Comparison of ENCODE assay signal across 8 mouse cellular contexts in the genomic region with DNA sequence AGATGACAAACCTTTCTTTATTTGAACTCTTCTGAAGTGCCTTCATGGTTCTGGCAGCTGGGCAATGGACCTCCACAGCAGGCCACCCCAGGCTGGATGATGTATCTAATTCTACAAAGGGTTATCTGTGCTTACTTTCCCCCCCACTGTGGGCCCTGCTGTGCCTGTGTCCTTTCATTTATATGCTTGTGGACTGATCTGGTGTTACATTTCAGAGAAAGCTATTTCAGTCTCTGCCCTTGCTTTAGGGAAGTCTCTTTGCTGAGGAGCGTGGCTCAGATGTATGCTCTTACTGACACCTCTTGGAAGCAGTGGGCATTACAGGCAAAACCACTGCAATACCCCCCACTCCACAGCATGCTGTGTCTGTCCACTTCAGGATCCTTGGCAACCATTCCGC. TPM values are rescaled to one million over a fixed set of nuclear protein-coding genes. Genes with fewer than 3 reads are reported as not detected.
DNase-seq lines count a peak whose midpoint lies in the region; ATAC-seq and TF ChIP-seq lines count a peak whose summit lies in the region.

No protein-coding gene starts in this region.

- 0 out of 2 replicates have a peak, but pooled peaks cover 3% of the 10 kb centered on the region for H3K9me3 ChIP-seq in intestine, embryonic 14.5 days (ENCODE audit: control insufficient read depth, low read length)
- no peaks in the 10 kb centered on the region for H3K9me3 ChIP-seq in lung, embryonic 14.5 days (ENCODE audit: low read depth, low read length)

- no peak overlapping the region for H3K4me2 ChIP-seq in intestine, embryonic 14.5 days (ENCODE audit: low read length)
- H3K4me2 ChIP-seq in lung, embryonic 14.5 days = no peak overlapping the region

- intact Hi-C loops in left cerebral cortex, postnatal 14 days (cut with DNase I) = no loop called here
- intact Hi-C loops in left cerebral cortex, postnatal 36 days (cut with DNase I) = no loop called here
- intact Hi-C loops in gastrocnemius, adult 2 months (cut with DNase I) = loop anchor here (5.0 kb wide), 3 partner anchors 118 to 228 kb away; partner anchors contain the start of gene Snapc2

- peak; percentile 87 for TF ChIP-seq CTCF in gastrocnemius, adult 2 months (IDR thresholded peaks at IDR 0.05)
- peak; percentile 61 for TF ChIP-seq CTCF in lung, embryonic 14.5 days (IDR thresholded peaks at IDR 0.05; ENCODE audit: low read depth)

- WGBS in intestine, embryonic 14.5 days = 49% methylated on average over 2 of the region's 2 CpGs
- 22% methylated on average over 2 of the region's 2 CpGs for WGBS in lung, embryonic 14.5 days

- H3K4me3 ChIP-seq in gastrocnemius, adult 2 months = peak overlapping the region; percentile 58
- H3K4me3 ChIP-seq in intestine, embryonic 14.5 days (ENCODE audit: low read depth, low read length) = no peak overlapping the region
- H3K4me3 ChIP-seq in lung, embryonic 14.5 days (ENCODE audit: low read depth, low read length) = no peak overlapping the region

- H3K27ac ChIP-seq in gastrocnemius, adult 2 months = peak overlapping the region; percentile 89
- H3K27ac ChIP-seq in intestine, embryonic 14.5 days (ENCODE audit: low read depth) = no peak overlapping the region
- no peak overlapping the region for H3K27ac ChIP-seq in lung, embryonic 14.5 days (ENCODE audit: low read depth)

- DNase-seq in left cerebral cortex, postnatal 14 days (ENCODE audit: low spot score in 2 of 2) = peak; percentile 51 to 75
- no peak for DNase-seq in left cerebral cortex, postnatal 36 days (ENCODE audit: low spot score in 2 of 2)
- DNase-seq in WW6 (ENCODE audit: low read depth, low spot score) = peak; percentile 71
- peak; percentile 74 for DNase-seq in gastrocnemius, adult 2 months
- peak; percentile 55 for DNase-seq in intestine, embryonic 14.5 days (ENCODE audit: low spot score)
- peak; percentile 50 for DNase-seq in lung, embryonic 14.5 days
- DNase-seq in spleen, adult 18-20 months = peak; percentile 11 to 53
- no peak for DNase-seq in ovary, postnatal 10 days (ENCODE audit: low spot score)

- H3K27me3 ChIP-seq in intestine, embryonic 14.5 days (replicated peaks; ENCODE audit: control insufficient read depth, insufficient read depth, low read length) = no peaks in the 10 kb centered on the region
- H3K27me3 ChIP-seq in lung, embryonic 14.5 days (ENCODE audit: insufficient read depth, low read length) = no peaks in the 10 kb centered on the region

- H3K9ac ChIP-seq in intestine, embryonic 14.5 days (ENCODE audit: low read length) = no peak overlapping the region
- H3K9ac ChIP-seq in lung, embryonic 14.5 days = no peak overlapping the region

- no peaks in the 10 kb centered on the region for H3K4me1 ChIP-seq in intestine, embryonic 14.5 days (replicated peaks; ENCODE audit: control insufficient read depth, insufficient read depth, low read length)
- H3K4me1 ChIP-seq in lung, embryonic 14.5 days (ENCODE audit: insufficient read depth) = no peaks in the 10 kb centered on the region

- no peak for ATAC-seq in intestine, embryonic 14.5 days (replicated peaks; ENCODE audit: low FRiP score, low TSS enrichment, low read depth)
- no peak; the same call in 1 of the 2 replicates for ATAC-seq in lung, embryonic 14.5 days (ENCODE audit: insufficient read depth)

- no peaks in the 10 kb centered on the region for H3K36me3 ChIP-seq in intestine, embryonic 14.5 days (ENCODE audit: control insufficient read depth, insufficient read depth, low read length)
- no peaks in the 10 kb centered on the region for H3K36me3 ChIP-seq in lung, embryonic 14.5 days (ENCODE audit: insufficient read depth)

RNA-seq across cellular contexts. Expression of gene Elavl1, which starts 44.9 kb away (rescaled TPM):
- 10 to 100 TPM; 72.2 to 72.5 TPM for total RNA-seq in left cerebral cortex, postnatal 14 days (2021)
- total RNA-seq in left cerebral cortex, postnatal 36 days (2021) = 10 to 100 TPM; 67.1 to 79.3 TPM
- 10 to 100 TPM; 46.4 to 49.8 TPM for total RNA-seq in gastrocnemius, adult 2 months (2021)
- 240 and 245 TPM in 2 replicates for polyA plus RNA-seq in intestine, embryonic 14.5 days (2014; fragmentation: Nextera tagmentation; extraction: Ambion mirVana)
- 307 and 319 TPM in 2 replicates for polyA plus RNA-seq in lung, embryonic 14.5 days (2014; fragmentation: Nextera tagmentation; extraction: Ambion mirVana)

RNA-seq across cellular contexts. Expression of gene Ccl25, which starts 45.1 kb away (rescaled TPM):
- total RNA-seq in left cerebral cortex, postnatal 14 days (2021) = 10 to 100 TPM; 20.9 to 26.6 TPM
- 10 to 100 TPM; 14.7 to 32.5 TPM for total RNA-seq in left cerebral cortex, postnatal 36 days (2021)
- total RNA-seq in gastrocnemius, adult 2 months (2021) = 10 to 100 TPM in 1 of 2 experiments, 1 to 10 TPM in 1; 8.2 to 14.6 TPM
- polyA plus RNA-seq in intestine, embryonic 14.5 days (2014; fragmentation: Nextera tagmentation; extraction: Ambion mirVana) = 20.1 and 24.9 TPM in 2 replicates
- 16.2 and 16.4 TPM in 2 replicates for polyA plus RNA-seq in lung, embryonic 14.5 days (2014; fragmentation: Nextera tagmentation; extraction: Ambion mirVana)

Comparison
In these comparisons a context has a peak if more than half of its experiments do, and no peak if none do; other contexts are left out.
1. DNase-seq: peak in left cerebral cortex, postnatal 14 days (2 of 2), WW6 (single experiment), gastrocnemius, adult 2 months (single experiment), intestine, embryonic 14.5 days (single experiment), lung, embryonic 14.5 days (single experiment) and spleen, adult 18-20 months (2 of 2); none in left cerebral cortex, postnatal 36 days (0 of 2) and ovary, postnatal 10 days (single experiment).